Mouse (Mus musculus) gastrocnemius, adult 8-10 months (tissue): ENCODE data around the gene Gm45716. TPM values are rescaled to one million over a fixed set of nuclear protein-coding genes. Genes with fewer than 3 reads are reported as not detected.
A peak's percentile ranks its signal among the peaks of the same experiment; 100 is the strongest.
"Not testable (repeated sequence)": the region's sequence is repeated elsewhere in the genome, so short reads cannot be mapped to it uniquely, and the experiment has no call there.

Source experiments
- DNase-seq, 2 experiments: peaks; one replicate each; pipeline ENCODE4 v3.0.0; 2022; ENCODE audit warnings: low spot score in 2 of 2
- total RNA-seq, 4 experiments: library from RNA; stranded (reverse); gene quantifications; 2 replicates each; pipeline ENCODE4 v1.2.4; 2022

Gm45716 gene
- total RNA-seq, 4 experiments from 2014 or later: 1.7 to 3.3 (median 2.4) TPM

GRCm38 (mm10) chr11:90249701-90250141 is 62.2 kb downstream of the Gm45716 start:
- no peak for DNase-seq

DNA sequence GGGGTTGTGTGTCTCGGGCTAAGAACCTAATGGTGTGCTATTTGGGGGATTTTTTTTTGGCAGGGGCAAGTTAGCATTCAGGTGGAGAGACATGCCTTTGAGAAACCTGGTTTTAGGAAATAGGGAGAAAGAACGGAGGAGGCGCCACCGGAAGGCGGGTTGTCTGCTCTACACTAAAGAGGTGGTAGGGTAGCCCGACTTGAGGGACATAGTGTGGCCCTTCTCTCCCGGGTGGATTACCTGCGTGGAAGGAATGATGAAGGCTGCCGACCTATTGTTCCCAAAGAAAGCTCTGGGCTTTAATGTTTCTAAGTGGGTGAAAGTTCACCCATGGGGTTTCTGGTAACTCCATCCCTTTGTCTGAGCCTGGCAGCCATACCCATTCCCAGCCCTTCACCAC is 62.7 kb downstream of the Gm45716 start:
- DNase-seq: no peak

- no peak for DNase-seq
Observed at GRCm38 (mm10) chr11:90250730-90251129, 63.2 kb downstream of the Gm45716 start.

DNA sequence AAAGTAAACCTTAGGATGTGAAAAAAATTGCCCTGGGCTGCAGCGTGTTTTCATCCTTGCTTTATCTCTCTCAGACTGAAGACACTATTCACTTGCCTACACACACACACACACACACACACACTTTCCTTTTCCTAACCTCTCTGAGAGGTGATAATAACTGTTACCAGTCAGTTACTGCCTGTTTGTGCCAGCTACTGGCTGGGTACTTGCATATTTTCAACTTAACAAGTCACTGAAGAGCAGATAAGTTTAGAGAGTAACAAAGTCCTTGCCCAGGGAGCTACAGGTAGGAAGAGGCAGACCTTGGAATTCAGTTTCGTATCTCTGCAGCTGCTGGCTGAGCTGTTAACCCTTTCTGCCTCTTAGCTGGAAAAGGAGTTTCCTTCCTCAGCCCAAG is 64.4 kb downstream of the Gm45716 start:
- DNase-seq: no peak

GRCm38 (mm10) chr11:90252366-90252765 is 64.9 kb downstream of the Gm45716 start:
- no peak for DNase-seq

DNA sequence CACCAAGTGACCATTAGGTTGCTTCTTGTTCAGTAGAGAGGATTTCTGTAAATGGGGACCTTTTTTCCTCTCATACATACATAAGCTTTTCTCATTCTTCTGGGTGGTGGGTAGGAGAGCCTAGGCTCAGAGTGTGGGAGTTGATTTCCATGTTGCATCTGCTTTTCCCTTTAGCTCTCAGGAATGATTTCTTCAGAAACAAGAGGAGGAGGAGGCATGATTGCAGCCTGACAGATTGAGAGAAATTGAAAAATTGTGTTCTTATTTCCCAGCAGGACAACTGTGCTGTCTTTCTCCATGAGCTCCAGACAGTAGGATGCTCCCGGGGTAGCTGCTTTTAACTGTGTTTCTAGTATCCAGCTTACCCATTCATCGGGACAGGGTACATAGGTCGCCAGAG is 67.1 kb downstream of the Gm45716 start:
- DNase-seq: no peak

DNA sequence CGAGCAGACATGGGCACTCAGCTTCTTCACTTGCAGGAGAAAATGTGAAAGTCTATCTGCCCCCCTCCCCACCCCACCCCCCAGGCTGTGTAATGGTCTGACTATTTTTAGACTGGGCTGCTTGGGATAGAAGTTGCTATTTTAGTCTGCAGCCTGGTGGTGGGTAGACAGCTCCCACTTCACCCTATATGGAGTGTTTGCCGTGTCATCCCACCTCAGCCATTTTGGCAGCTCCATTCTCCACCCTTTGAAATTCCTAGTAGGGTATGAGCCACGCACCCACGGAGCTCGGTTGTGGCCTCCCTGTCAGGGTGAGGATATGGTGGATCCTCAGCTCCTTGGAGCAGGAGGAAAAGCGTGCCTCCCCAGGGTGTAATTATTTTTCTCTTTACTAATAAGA is 68.2 kb downstream of the Gm45716 start:
- DNase-seq: peak; percentile 36 to 38

DNA sequence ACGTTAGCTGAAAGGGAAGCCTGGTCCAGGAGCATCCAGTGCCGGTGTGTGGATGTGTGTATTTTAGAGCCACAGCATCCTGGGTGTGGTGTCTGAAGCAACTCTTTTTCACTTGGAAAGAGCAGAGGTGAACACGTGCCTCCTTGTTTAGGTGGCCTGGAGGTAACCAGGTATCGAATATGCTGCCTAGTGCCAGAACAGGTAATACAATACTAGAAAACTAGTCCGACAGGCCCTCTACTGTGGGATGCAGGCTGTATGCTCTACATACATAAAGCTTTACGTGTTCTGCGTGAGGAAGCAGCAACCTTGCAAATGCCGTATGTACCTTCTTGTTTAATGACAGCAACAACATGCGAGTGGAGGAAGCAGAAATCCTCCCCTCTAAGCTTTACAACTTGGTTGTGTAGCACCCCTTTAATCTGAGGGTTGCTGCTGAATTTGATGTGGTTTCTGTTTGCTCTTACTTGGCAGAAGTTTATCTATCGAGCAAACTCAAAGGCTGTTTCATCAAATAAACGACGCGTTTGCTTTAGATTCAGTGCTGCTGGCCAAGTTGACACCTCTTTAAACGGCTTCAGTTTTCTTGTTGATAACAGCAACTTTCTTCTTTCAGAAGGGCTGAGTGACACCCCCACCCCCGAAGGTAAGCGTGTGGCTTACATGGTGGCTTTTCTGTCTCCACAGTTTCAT is 69.5 kb downstream of the Gm45716 start:
- DNase-seq: no peak

GRCm38 (mm10) chr11:90258321-90258927 is 70.9 kb downstream of the Gm45716 start:
- DNase-seq: no peak

DNA sequence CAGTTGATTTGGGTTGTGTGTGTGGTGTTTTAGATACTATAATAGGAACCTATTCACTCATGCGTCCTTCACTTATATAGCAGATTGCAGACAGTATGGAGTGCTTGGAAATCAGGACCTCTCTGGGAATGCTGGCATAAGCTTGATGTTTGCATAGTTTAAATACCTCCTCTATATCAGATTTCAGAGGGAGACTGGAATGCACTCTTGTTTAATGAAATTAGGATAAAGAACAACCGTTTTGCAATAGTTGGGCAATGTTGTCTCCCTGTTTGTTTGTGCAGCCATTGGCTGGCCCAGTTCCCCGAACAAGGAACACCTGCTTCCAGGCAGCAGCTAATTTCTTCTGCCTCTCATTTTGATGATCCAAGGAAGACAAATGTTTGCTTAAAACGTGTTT is 71.6 kb downstream of the Gm45716 start:
- DNase-seq: no peak

DNA sequence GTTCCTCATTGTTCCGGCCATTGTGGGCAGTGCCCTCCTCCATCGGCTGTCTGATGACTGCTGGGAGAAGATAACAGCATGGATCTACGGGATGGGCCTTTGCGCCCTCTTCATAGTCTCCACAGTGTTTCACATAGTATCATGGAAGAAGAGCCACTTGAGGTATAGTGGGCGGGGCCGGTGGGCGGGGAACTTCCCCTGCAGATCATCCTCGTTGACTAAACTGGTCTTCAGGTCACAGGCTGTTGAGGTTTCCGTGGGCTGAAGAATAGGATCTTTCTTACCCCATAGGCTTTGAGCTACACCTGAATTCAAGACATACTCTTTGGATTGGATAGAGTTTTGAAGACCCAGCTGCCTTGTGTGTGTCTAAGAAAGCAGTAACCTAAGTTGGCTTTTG is 72.3 kb downstream of the Gm45716 start:
- no peak for DNase-seq

DNA sequence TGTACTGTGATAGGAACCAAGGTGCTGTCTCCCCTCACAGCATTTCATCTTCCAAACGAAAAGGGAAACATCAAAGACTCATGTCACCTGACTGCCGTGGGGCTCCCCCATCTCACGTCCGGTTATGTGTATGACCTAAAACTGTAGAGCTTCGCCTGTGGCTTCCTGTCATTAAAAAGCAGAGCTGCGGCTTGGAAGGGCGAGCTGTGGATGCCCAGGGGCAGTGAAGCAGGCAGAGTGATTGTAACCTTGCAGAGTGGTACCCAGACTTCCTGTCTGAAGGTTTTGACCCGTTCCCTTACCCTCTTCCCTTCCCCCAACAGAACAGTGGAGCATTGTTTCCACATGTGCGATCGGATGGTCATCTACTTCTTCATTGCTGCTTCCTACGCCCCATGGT is 76.7 kb downstream of the Gm45716 start:
- no peak for DNase-seq

GRCm38 (mm10) chr11:90265581-90265980 is 78.1 kb downstream of the Gm45716 start:
- no peak for DNase-seq

DNA sequence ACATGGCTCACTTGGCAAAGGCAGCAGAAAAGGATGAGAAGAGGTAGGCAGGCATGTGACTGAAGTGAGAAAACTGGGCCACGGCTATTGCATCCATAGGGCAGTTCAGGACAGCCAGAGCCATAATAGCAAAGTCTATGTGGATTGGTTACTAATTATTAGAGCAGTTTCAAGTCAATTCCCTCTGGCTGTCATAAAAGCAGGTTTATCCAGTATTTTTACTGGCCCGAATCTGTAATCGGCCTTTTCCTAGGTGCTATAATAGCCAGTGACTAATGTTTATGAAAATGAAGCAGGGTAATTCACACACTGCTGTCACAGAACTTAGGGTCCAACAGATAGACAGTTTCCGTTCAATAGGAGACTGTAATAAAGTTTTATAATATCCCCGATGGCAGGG is 81.5 kb downstream of the Gm45716 start:
- DNase-seq: no peak

- DNase-seq: no peak
Observed at GRCm38 (mm10) chr11:90269398-90270123, 82.1 kb downstream of the Gm45716 start.

DNA sequence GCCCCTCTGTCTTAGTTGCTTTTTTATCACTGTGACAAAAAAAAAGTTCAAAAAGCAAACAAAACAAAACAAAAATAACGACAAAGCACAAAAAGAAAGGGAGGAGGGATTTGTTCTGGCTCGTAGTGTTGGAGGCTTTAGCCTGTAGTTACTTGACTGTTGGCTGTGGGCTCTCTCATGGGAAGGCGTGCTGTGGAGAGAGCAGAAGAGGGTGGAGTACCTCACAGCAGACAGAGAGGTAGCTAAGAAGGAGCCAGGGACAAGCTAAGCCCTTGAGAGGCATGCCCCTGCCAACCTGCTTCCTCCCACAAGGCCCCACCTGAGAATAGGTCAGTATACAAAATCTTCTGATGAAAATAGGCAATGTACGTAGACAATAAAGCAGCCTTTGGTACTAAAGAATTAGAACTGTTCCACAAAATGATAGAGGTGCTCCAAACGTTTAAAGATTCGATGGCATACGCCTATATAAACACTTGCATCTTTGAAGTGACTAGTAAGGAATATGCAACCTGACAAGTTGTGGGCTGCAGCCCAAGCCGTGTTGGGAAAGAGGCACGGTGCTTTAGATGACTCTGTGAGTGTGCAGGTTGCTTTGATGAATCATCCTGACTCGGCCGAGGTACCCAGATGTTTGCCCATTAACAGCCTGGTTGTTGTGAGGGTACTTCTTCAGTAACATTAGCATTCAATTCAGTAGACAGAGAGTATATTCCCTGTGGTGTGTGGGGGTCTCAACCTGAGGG is 82.8 kb downstream of the Gm45716 start:
- no peak for DNase-seq

GRCm38 (mm10) chr11:90274187-90274586 is 86.7 kb downstream of the Gm45716 start:
- no peak for DNase-seq

GRCm38 (mm10) chr11:90275663-90276062 is 88.2 kb downstream of the Gm45716 start:
- DNase-seq: peak; percentile 32 to 63

DNA sequence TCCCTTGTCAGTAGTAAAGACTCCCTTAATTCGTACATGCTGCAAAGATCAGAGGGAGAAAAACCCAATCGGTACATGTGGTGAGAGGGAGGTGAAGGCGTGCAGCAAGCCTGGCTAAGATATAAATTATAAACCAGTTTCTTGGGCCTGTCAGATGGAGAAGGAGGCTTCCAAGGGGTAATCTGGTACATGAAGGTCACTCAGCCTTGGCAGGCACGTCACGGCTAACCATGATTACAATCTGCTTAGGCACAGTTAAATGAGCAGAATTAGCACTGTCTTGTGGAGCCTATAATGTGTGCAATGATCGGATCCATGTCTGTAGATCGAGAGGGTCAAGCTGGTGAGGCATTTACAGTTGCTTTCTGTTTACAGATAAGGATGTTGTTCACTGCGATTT is 88.7 kb downstream of the Gm45716 start:
- peak in 1 of 2 experiments; percentile 42 for DNase-seq

DNA sequence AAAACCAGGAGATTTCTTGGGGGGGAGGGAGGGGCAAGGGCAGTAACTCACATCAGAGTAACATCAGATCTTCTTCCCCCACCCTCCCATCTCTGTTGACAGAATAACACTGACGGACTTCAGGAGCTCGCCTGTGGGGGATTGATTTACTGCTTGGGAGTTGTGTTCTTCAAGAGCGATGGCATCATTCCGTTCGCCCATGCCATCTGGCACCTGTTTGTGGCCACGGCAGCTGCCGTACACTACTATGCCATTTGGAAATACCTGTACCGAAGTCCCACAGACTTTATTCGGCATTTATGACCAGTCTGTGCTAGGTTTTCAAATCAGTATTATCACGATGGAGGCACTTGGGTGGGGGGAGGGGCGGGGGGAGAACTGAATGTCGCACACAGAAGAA is 89.1 kb downstream of the Gm45716 start:
- DNase-seq: peak; percentile 44 to 71

GRCm38 (mm10) chr11:90280069-90280468 is 92.6 kb downstream of the Gm45716 start:
- no peak for DNase-seq

GRCm38 (mm10) chr11:90281943-90282342 is 94.5 kb downstream of the Gm45716 start:
- DNase-seq: not testable (repeated sequence)
